Mouse (Mus musculus) small intestine, adult 2 months (tissue): Measurements from ENCODE around the gene Gsap.

Experiments
- CTCF ChIP-seq: fragments of 200-500 bp; IDR thresholded peaks from 2 replicates; pipeline ENCODE4 v1.5.1; 2012; ENCODE audit warnings: low read depth, mild to moderate bottlenecking, control low read depth, inconsistent platforms, low read length, moderate library complexity, mixed read lengths; ENCODE audit not compliant: insufficient replicate concordance, insufficient read length; ENCODE audit errors: extremely low read depth
- POLR2A ChIP-seq: fragments of 200-500 bp; IDR thresholded peaks from 2 replicates; pipeline ENCODE4 v1.6.1; 2012; ENCODE audit warnings: low read depth, mild to moderate bottlenecking, control low read depth, inconsistent platforms, low read length, moderate library complexity

GRCm38 (mm10) chr5:21244575-21244974 is 58.5 kb downstream of the Gsap start:
- no peak for TF ChIP-seq CTCF
- TF ChIP-seq POLR2A: no peak
